Mouse (Mus musculus): ENCODE measurements around the gene Cap2. TPM values are rescaled to one million over a fixed set of nuclear protein-coding genes. Genes with fewer than 3 reads are reported as not detected.

Cap2 gene
- polyA plus RNA-seq, 1 experiment: 6.2 TPM

GRCm38 (mm10) chr13:46640608-46641468 lies 139.2 kb downstream of the Cap2 start:
- Histone ChIP-seq H3K4me1 (ENCODE audit: control insufficient read depth, insufficient read depth, insufficient read length, low read length) (no peaks in the 10 kb centered on the region), H3K27me3 (ENCODE audit: control insufficient read depth, insufficient read depth, low read length) (no peaks in the 10 kb centered on the region), H3K4me3 (ENCODE audit: low read depth, low read length) (no peak overlapping the region), H3K36me3 (ENCODE audit: control insufficient read depth, insufficient read depth, low read length) (no peaks in the 10 kb centered on the region; the same call in 1 of the 2 replicates), H3K27ac (ENCODE audit: insufficient read depth, low read depth, low read length) (no peak overlapping the region)
- TF ChIP-seq CTCF (IDR thresholded peaks at IDR 0.05; ENCODE audit: extremely low read depth, insufficient read length, insufficient replicate concordance, low read depth, low read length): no peak
- no peak for TF ChIP-seq POLR2A (IDR thresholded peaks at IDR 0.05; ENCODE audit: low read depth, low read length)
- 58% methylated on average over 10 of the region's 10 CpGs for WGBS

- Histone ChIP-seq H3K36me3 (ENCODE audit: control insufficient read depth, insufficient read depth, low read length) (no peaks in the 10 kb centered on the region; the same call in 1 of the 2 replicates), H3K4me3 (ENCODE audit: low read depth, low read length) (no peak overlapping the region), H3K27me3 (ENCODE audit: control insufficient read depth, insufficient read depth, low read length) (no peaks in the 10 kb centered on the region), H3K27ac (ENCODE audit: insufficient read depth, low read depth, low read length) (no peak overlapping the region), H3K4me1 (ENCODE audit: control insufficient read depth, insufficient read depth, insufficient read length, low read length) (no peaks in the 10 kb centered on the region)
- TF ChIP-seq POLR2A (IDR thresholded peaks at IDR 0.05; ENCODE audit: low read depth, low read length) (no peak), CTCF (IDR thresholded peaks at IDR 0.05; ENCODE audit: extremely low read depth, insufficient read length, insufficient replicate concordance, low read depth, low read length) (peak; percentile 56; the same call in 1 of the 2 replicates)
- 88% methylated on average over 4 of the region's 4 CpGs for WGBS
Measured at GRCm38 (mm10) chr13:46642318-46642717, 140.7 kb downstream of the Cap2 start.

GRCm38 (mm10) chr13:46644175-46644574 lies 142.5 kb downstream of the Cap2 start:
- WGBS: 37% methylated on average over 6 of the region's 6 CpGs
- no peak for TF ChIP-seq CTCF (IDR thresholded peaks at IDR 0.05; ENCODE audit: extremely low read depth, insufficient read length, insufficient replicate concordance, low read depth, low read length)
- no peak for TF ChIP-seq POLR2A (IDR thresholded peaks at IDR 0.05; ENCODE audit: low read depth, low read length)
- Histone ChIP-seq H3K27ac (ENCODE audit: insufficient read depth, low read depth, low read length) (0 out of 2 replicates have a peak overlapping the region, but pooled peaks have one; percentile 15), H3K4me3 (ENCODE audit: low read depth, low read length) (no peak overlapping the region), H3K27me3 (ENCODE audit: control insufficient read depth, insufficient read depth, low read length) (no peaks in the 10 kb centered on the region), H3K36me3 (ENCODE audit: control insufficient read depth, insufficient read depth, low read length) (no peaks in the 10 kb centered on the region; the same call in 1 of the 2 replicates), H3K4me1 (ENCODE audit: control insufficient read depth, insufficient read depth, insufficient read length, low read length) (no peaks in the 10 kb centered on the region)

GRCm38 (mm10) chr13:46645476-46645875 lies 143.8 kb downstream of the Cap2 start:
- no peaks in the 10 kb centered on the region for H3K27me3 ChIP-seq (ENCODE audit: control insufficient read depth, insufficient read depth, low read length)
- no peak for TF ChIP-seq POLR2A (IDR thresholded peaks at IDR 0.05; ENCODE audit: low read depth, low read length)
- no peak for TF ChIP-seq CTCF (IDR thresholded peaks at IDR 0.05; ENCODE audit: extremely low read depth, insufficient read length, insufficient replicate concordance, low read depth, low read length)
- H3K36me3 ChIP-seq (ENCODE audit: control insufficient read depth, insufficient read depth, low read length): no peaks in the 10 kb centered on the region; the same call in 1 of the 2 replicates
- no peak overlapping the region for H3K4me3 ChIP-seq (ENCODE audit: low read depth, low read length)
- no peaks in the 10 kb centered on the region for H3K4me1 ChIP-seq (ENCODE audit: control insufficient read depth, insufficient read depth, insufficient read length, low read length)
- WGBS: 95% methylated on average over 6 of the region's 6 CpGs
- H3K27ac ChIP-seq (ENCODE audit: insufficient read depth, low read depth, low read length): no peak overlapping the region

GRCm38 (mm10) chr13:46651853-46652252 lies 150.2 kb downstream of the Cap2 start:
- WGBS: 80% methylated on average over 7 of the region's 7 CpGs
- H3K27ac ChIP-seq (ENCODE audit: insufficient read depth, low read depth, low read length): no peak overlapping the region
- H3K36me3 ChIP-seq (ENCODE audit: control insufficient read depth, insufficient read depth, low read length): no peaks in the 10 kb centered on the region
- no peaks in the 10 kb centered on the region; the same call in 1 of the 2 replicates for H3K4me1 ChIP-seq (ENCODE audit: control insufficient read depth, insufficient read depth, insufficient read length, low read length)
- no peaks in the 10 kb centered on the region for H3K27me3 ChIP-seq (ENCODE audit: control insufficient read depth, insufficient read depth, low read length)
- no peak overlapping the region for H3K4me3 ChIP-seq (ENCODE audit: low read depth, low read length)
- TF ChIP-seq CTCF (IDR thresholded peaks at IDR 0.05; ENCODE audit: extremely low read depth, insufficient read length, insufficient replicate concordance, low read depth, low read length) (no peak), POLR2A (IDR thresholded peaks at IDR 0.05; ENCODE audit: low read depth, low read length) (no peak)

GRCm38 (mm10) chr13:46652671-46653070 lies 151.0 kb downstream of the Cap2 start:
- Histone ChIP-seq H3K4me1 (ENCODE audit: control insufficient read depth, insufficient read depth, insufficient read length, low read length) (no peaks in the 10 kb centered on the region; the same call in 1 of the 2 replicates), H3K4me3 (ENCODE audit: low read depth, low read length) (no peak overlapping the region), H3K27ac (ENCODE audit: insufficient read depth, low read depth, low read length) (no peak overlapping the region), H3K36me3 (ENCODE audit: control insufficient read depth, insufficient read depth, low read length) (no peaks in the 10 kb centered on the region), H3K27me3 (ENCODE audit: control insufficient read depth, insufficient read depth, low read length) (no peaks in the 10 kb centered on the region)
- TF ChIP-seq CTCF (IDR thresholded peaks at IDR 0.05; ENCODE audit: extremely low read depth, insufficient read length, insufficient replicate concordance, low read depth, low read length): no peak
- TF ChIP-seq POLR2A (IDR thresholded peaks at IDR 0.05; ENCODE audit: low read depth, low read length): no peak
- WGBS: 35% methylated on average over 7 of the region's 7 CpGs

GRCm38 (mm10) chr13:46653671-46654070 lies 152.0 kb downstream of the Cap2 start:
- WGBS: 75% methylated on average over 4 of the region's 4 CpGs
- TF ChIP-seq CTCF (IDR thresholded peaks at IDR 0.05; ENCODE audit: extremely low read depth, insufficient read length, insufficient replicate concordance, low read depth, low read length) (no peak), POLR2A (IDR thresholded peaks at IDR 0.05; ENCODE audit: low read depth, low read length) (no peak)

More at GRCm38 (mm10) chr13:46653671-46654070, 152.0 kb downstream of the Cap2 start:
- Histone ChIP-seq H3K27me3 (ENCODE audit: control insufficient read depth, insufficient read depth, low read length) (no peaks in the 10 kb centered on the region), H3K4me1 (ENCODE audit: control insufficient read depth, insufficient read depth, insufficient read length, low read length) (no peaks in the 10 kb centered on the region; the same call in 1 of the 2 replicates), H3K4me3 (ENCODE audit: low read depth, low read length) (no peak overlapping the region), H3K36me3 (ENCODE audit: control insufficient read depth, insufficient read depth, low read length) (no peaks in the 10 kb centered on the region), H3K27ac (ENCODE audit: insufficient read depth, low read depth, low read length) (no peak overlapping the region)

Data from small intestine, adult 2 months (tissue).